In the genomic region with DNA sequence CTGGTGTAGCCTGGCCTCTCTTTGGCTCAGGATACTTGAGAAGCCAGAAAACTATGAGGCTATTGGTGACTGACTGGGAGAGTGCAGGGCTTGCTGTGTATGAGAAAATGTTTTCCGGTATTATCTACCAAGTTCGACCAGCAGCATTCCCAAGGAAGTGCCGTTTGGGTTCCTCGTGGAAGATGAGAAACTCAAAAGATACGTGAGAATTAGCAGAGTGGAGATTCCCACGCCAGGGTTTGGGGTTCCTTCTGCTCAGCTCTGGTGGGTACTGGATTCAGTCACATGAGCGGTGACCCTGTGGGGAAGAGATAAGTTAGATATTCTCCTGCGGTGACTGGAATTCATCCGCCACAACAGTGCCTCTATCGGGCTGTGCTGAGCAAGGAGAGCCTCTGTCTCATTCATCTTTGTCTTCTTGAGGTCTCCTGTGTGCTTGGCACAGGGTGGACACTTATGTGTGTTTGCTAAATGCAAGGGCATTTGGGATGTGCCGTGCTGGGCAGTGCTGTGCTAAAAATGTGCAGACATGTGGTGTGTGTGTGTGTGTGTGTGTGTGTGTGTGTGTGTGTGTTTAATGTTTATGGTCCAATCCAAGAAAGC, we compare ENCODE assay signal across 8 mouse cellular contexts. TPM values are rescaled to one million over a fixed set of nuclear protein-coding genes. Genes with fewer than 3 reads are reported as not detected.
A peak's percentile ranks its signal among the peaks of the same experiment; 100 is the strongest.
DNase-seq lines count a peak whose midpoint lies in the region; ATAC-seq and TF ChIP-seq lines count a peak whose summit lies in the region.

No protein-coding gene starts in this region.

- H3K36me3 ChIP-seq in hindbrain, postnatal 0 days (ENCODE audit: insufficient read depth, low read length) = no peaks in the 10 kb centered on the region
- peaks cover 2% of the 10 kb centered on the region; the same call in 1 of the 2 replicates for H3K36me3 ChIP-seq in midbrain, embryonic 16.5 days (ENCODE audit: control insufficient read depth, insufficient read depth, low read length)

- intact Hi-C loops in gastrocnemius, adult 2 months (cut with DNase I) = no loop called here

- H3K27me3 ChIP-seq in hindbrain, postnatal 0 days (ENCODE audit: insufficient read depth, low read length) = no peaks in the 10 kb centered on the region
- no peaks in the 10 kb centered on the region for H3K27me3 ChIP-seq in midbrain, embryonic 16.5 days (ENCODE audit: control insufficient read depth, insufficient read depth, low read depth, low read length)

- ATAC-seq in hindbrain, postnatal 0 days = peak; percentile 43; the same call in 1 of the 2 replicates
- ATAC-seq in midbrain, embryonic 16.5 days = peak; percentile 4; the same call in 1 of the 2 replicates

- H3K27ac ChIP-seq in gastrocnemius, adult 2 months = peak overlapping the region; percentile 86
- no peak overlapping the region for H3K27ac ChIP-seq in cortical plate, adult 2 months (ENCODE audit: insufficient read depth, low read length)
- peak overlapping the region; percentile 95 for H3K27ac ChIP-seq in hindbrain, postnatal 0 days
- peak overlapping the region; percentile 95 for H3K27ac ChIP-seq in midbrain, embryonic 16.5 days (ENCODE audit: low read length)

- peak overlapping the region; percentile 84 for H3K4me2 ChIP-seq in hindbrain, postnatal 0 days (ENCODE audit: low read depth, low read length)
- H3K4me2 ChIP-seq in midbrain, embryonic 16.5 days (ENCODE audit: low read length) = peak overlapping the region; percentile 85

- 4% methylated on average over 11 of the region's 11 CpGs for WGBS in hindbrain, postnatal 0 days
- WGBS in midbrain, embryonic 16.5 days = 20% methylated on average over 11 of the region's 11 CpGs

- no peaks in the 10 kb centered on the region for H3K9me3 ChIP-seq in hindbrain, postnatal 0 days (ENCODE audit: low read length)
- H3K9me3 ChIP-seq in midbrain, embryonic 16.5 days (replicated peaks; ENCODE audit: control insufficient read depth, low read length, poor library complexity, severe bottlenecking) = no peaks in the 10 kb centered on the region

- H3K9ac ChIP-seq in hindbrain, postnatal 0 days (replicated peaks; ENCODE audit: low read length) = peak overlapping the region; percentile 98
- H3K9ac ChIP-seq in midbrain, embryonic 16.5 days (ENCODE audit: low read depth, low read length) = peak overlapping the region; percentile 100

- DNase-seq in gastrocnemius, adult 2 months = no peak
- DNase-seq in gastrocnemius, adult 18-20 months (ENCODE audit: low spot score) = no peak
- peak; percentile 77 for DNase-seq in hindbrain, postnatal 0 days (ENCODE audit: low spot score)
- DNase-seq in ovary, postnatal 36 days (ENCODE audit: low spot score) = no peak
- no peak for DNase-seq in right cerebral cortex, postnatal 4 days
- no peak for DNase-seq in left cerebral cortex, adult 18-20 months (ENCODE audit: low spot score in 2 of 2)

- H3K4me3 ChIP-seq in gastrocnemius, adult 2 months = peak overlapping the region; percentile 98
- peak overlapping the region; percentile 95 for H3K4me3 ChIP-seq in cortical plate, adult 2 months (ENCODE audit: insufficient read depth, low read length)
- H3K4me3 ChIP-seq in hindbrain, postnatal 0 days (ENCODE audit: low read length) = peak overlapping the region; percentile 94
- peak overlapping the region; percentile 95 for H3K4me3 ChIP-seq in midbrain, embryonic 16.5 days (ENCODE audit: low read depth, low read length)

- H3K4me1 ChIP-seq in cortical plate, adult 2 months (ENCODE audit: control insufficient read depth, insufficient read depth, low read length) = peaks cover 8% of the 10 kb centered on the region
- peaks cover 20% of the 10 kb centered on the region for H3K4me1 ChIP-seq in hindbrain, postnatal 0 days (ENCODE audit: insufficient read depth, low read length)
- H3K4me1 ChIP-seq in midbrain, embryonic 16.5 days (ENCODE audit: control insufficient read depth, insufficient read depth, low read length) = peaks cover 41% of the 10 kb centered on the region

- peak; percentile 40; the same call in 1 of the 2 replicates for TF ChIP-seq POLR2A in cortical plate, adult 2 months (IDR thresholded peaks at IDR 0.05; ENCODE audit: extremely low read depth, insufficient read depth, low read length)

- no peak for TF ChIP-seq CTCF in gastrocnemius, adult 2 months (IDR thresholded peaks at IDR 0.05)
- TF ChIP-seq CTCF in cortical plate, adult 2 months (IDR thresholded peaks at IDR 0.05; ENCODE audit: extremely low read depth, insufficient read depth, low read length) = no peak
- peak; percentile 57 for TF ChIP-seq CTCF in hindbrain, postnatal 0 days (IDR thresholded peaks at IDR 0.05; ENCODE audit: low read depth)

RNA-seq across cellular contexts. Expression of gene Vash1, which starts 2.2 kb away (rescaled TPM):
- total RNA-seq in gastrocnemius, adult 2 months (2021) = 1 to 10 TPM; 4.0 to 6.9 TPM
- 1 to 10 TPM; 3.4 to 5.0 TPM for total RNA-seq in gastrocnemius, adult 18-20 months (2021)
- 14.7 and 15.8 TPM in 2 replicates for polyA plus RNA-seq in cortical plate, adult 2 months (2012; rRNA removed)
- total RNA-seq in hindbrain, postnatal 0 days (2014; rRNA removed) = 109 and 114 TPM in 2 replicates
- polyA plus RNA-seq in hindbrain, postnatal 0 days (2015; fragmentation: Nextera tagmentation; extraction: Ambion mirVana) = 25.0 and 26.5 TPM in 2 replicates
- polyA plus RNA-seq in midbrain, embryonic 16.5 days (2015; fragmentation: Nextera tagmentation; extraction: Ambion mirVana) = 30.0 and 35.8 TPM in 2 replicates
- total RNA-seq in left cerebral cortex, adult 18-20 months (2021) = 10 to 100 TPM; 29.8 to 35.4 TPM

RNA-seq across cellular contexts. Expression of gene Angel1, which starts 45.6 kb away (rescaled TPM):
- 1 to 10 TPM; 3.9 to 4.8 TPM for total RNA-seq in gastrocnemius, adult 2 months (2021)
- 1 to 10 TPM; 4.2 TPM for total RNA-seq in gastrocnemius, adult 18-20 months (2021)
- 10.3 and 10.5 TPM in 2 replicates for polyA plus RNA-seq in cortical plate, adult 2 months (2012; rRNA removed)
- total RNA-seq in hindbrain, postnatal 0 days (2014; rRNA removed) = 5.8 and 10.0 TPM in 2 replicates
- polyA plus RNA-seq in hindbrain, postnatal 0 days (2015; fragmentation: Nextera tagmentation; extraction: Ambion mirVana) = 9.1 and 9.3 TPM in 2 replicates
- polyA plus RNA-seq in midbrain, embryonic 16.5 days (2015; fragmentation: Nextera tagmentation; extraction: Ambion mirVana) = 10.6 and 10.8 TPM in 2 replicates
- 1 to 10 TPM; 8.2 TPM for total RNA-seq in left cerebral cortex, adult 18-20 months (2021)

RNA-seq across cellular contexts. Expression of gene Lrrc74a, which starts 53.5 kb away (rescaled TPM):
- not detected for total RNA-seq in gastrocnemius, adult 2 months (2021)
- total RNA-seq in gastrocnemius, adult 18-20 months (2021) = not detected
- polyA plus RNA-seq in cortical plate, adult 2 months (2012; rRNA removed) = not detected in 2 replicates
- not detected in 2 replicates for total RNA-seq in hindbrain, postnatal 0 days (2014; rRNA removed)
- polyA plus RNA-seq in hindbrain, postnatal 0 days (2015; fragmentation: Nextera tagmentation; extraction: Ambion mirVana) = not detected in 2 replicates
- polyA plus RNA-seq in midbrain, embryonic 16.5 days (2015; fragmentation: Nextera tagmentation; extraction: Ambion mirVana) = not detected in 2 replicates
- total RNA-seq in left cerebral cortex, adult 18-20 months (2021) = not detected
